Mouse (Mus musculus): ENCODE data around the gene Ano8. TPM values are rescaled to one million over a fixed set of nuclear protein-coding genes. Genes with fewer than 3 reads are reported as not detected.
"Not testable (repeated sequence)": the region's sequence is repeated elsewhere in the genome, so short reads cannot be mapped to it uniquely, and the experiment has no call there.

The Ano8 gene
- polyA plus RNA-seq, 1 experiment from 2014 or later: 3.7 TPM

- H3K4me3 ChIP-seq (replicated peaks): no peak overlapping the region
- 95% methylated on average over 6 of the region's 6 CpGs for WGBS
- H3K4me1 ChIP-seq: peaks cover 43% of the 10 kb centered on the region
- no peaks in the 10 kb centered on the region for H3K27me3 ChIP-seq
- no peak overlapping the region for H3K4me2 ChIP-seq (replicated peaks)
- H3K27ac ChIP-seq (replicated peaks): no peak overlapping the region
- ATAC-seq (ENCODE audit: insufficient number of reproducible peaks, low FRiP score, low TSS enrichment, low read depth): no peak
- no peak overlapping the region for H3K9ac ChIP-seq
- H3K9me3 ChIP-seq (replicated peaks): no peaks in the 10 kb centered on the region
- peaks cover 42% of the 10 kb centered on the region for H3K36me3 ChIP-seq
Observed at GRCm38 (mm10) chr8:71460716-71461115, 25.0 kb downstream of the Ano8 start.

GRCm38 (mm10) chr8:71457659-71458270 is 28.0 kb downstream of the Ano8 start:
- Histone ChIP-seq H3K9me3 (replicated peaks) (no peaks in the 10 kb centered on the region), H3K27ac (replicated peaks) (no peak overlapping the region), H3K36me3 (peaks cover 42% of the 10 kb centered on the region), H3K9ac (no peak overlapping the region), H3K4me3 (replicated peaks) (no peak overlapping the region), H3K4me2 (replicated peaks) (no peak overlapping the region), H3K27me3 (no peaks in the 10 kb centered on the region), H3K4me1 (peaks cover 22% of the 10 kb centered on the region)
- ATAC-seq (ENCODE audit: insufficient number of reproducible peaks, low FRiP score, low TSS enrichment, low read depth): no peak
- 86% methylated on average over 20 of the region's 20 CpGs for WGBS

GRCm38 (mm10) chr8:71456906-71457305 is 28.9 kb downstream of the Ano8 start:
- ATAC-seq (ENCODE audit: insufficient number of reproducible peaks, low FRiP score, low TSS enrichment, low read depth): peak; percentile 36; the same call in 1 of the 2 replicates
- no peaks in the 10 kb centered on the region for H3K9me3 ChIP-seq (replicated peaks)
- H3K4me2 ChIP-seq (replicated peaks): no peak overlapping the region
- H3K27me3 ChIP-seq: no peaks in the 10 kb centered on the region
- H3K4me3 ChIP-seq (replicated peaks): no peak overlapping the region
- 47% methylated on average over 22 of the region's 22 CpGs for WGBS
- no peak overlapping the region for H3K9ac ChIP-seq
- H3K27ac ChIP-seq (replicated peaks): no peak overlapping the region
- H3K4me1 ChIP-seq: 0 out of 2 replicates have a peak, but pooled peaks cover 15% of the 10 kb centered on the region
- peaks cover 42% of the 10 kb centered on the region for H3K36me3 ChIP-seq

- H3K9ac ChIP-seq: no peak overlapping the region
- H3K4me1 ChIP-seq: 0 out of 2 replicates have a peak, but pooled peaks cover 4% of the 10 kb centered on the region
- no peak overlapping the region for H3K4me2 ChIP-seq (replicated peaks)
- H3K27ac ChIP-seq (replicated peaks): no peak overlapping the region
- no peaks in the 10 kb centered on the region for H3K27me3 ChIP-seq
- peaks cover 26% of the 10 kb centered on the region for H3K36me3 ChIP-seq
- no peak overlapping the region for H3K4me3 ChIP-seq (replicated peaks)
- no peak for ATAC-seq (ENCODE audit: insufficient number of reproducible peaks, low FRiP score, low TSS enrichment, low read depth)
- WGBS: 81% methylated on average over 8 of the region's 8 CpGs
- no peaks in the 10 kb centered on the region for H3K9me3 ChIP-seq (replicated peaks)
Observed at GRCm38 (mm10) chr8:71454668-71455067, 31.1 kb downstream of the Ano8 start.

- Histone ChIP-seq H3K9me3 (replicated peaks) (no peaks in the 10 kb centered on the region), H3K9ac (no peak overlapping the region), H3K27me3 (no peaks in the 10 kb centered on the region), H3K36me3 (peaks cover 7% of the 10 kb centered on the region; the same call in 1 of the 2 replicates), H3K4me1 (0 out of 2 replicates have a peak, but pooled peaks cover 4% of the 10 kb centered on the region), H3K4me2 (replicated peaks) (no peak overlapping the region), H3K4me3 (replicated peaks) (no peak overlapping the region), H3K27ac (replicated peaks) (no peak overlapping the region)
- WGBS: 60% methylated on average over 2 of the region's 2 CpGs
- peak; percentile 55; the same call in 1 of the 2 replicates for ATAC-seq (ENCODE audit: insufficient number of reproducible peaks, low FRiP score, low TSS enrichment, low read depth)
Observed at GRCm38 (mm10) chr8:71452669-71453068, 33.1 kb downstream of the Ano8 start.

GRCm38 (mm10) chr8:71451777-71452176 is 34.0 kb downstream of the Ano8 start:
- ATAC-seq (ENCODE audit: insufficient number of reproducible peaks, low FRiP score, low TSS enrichment, low read depth): no peak
- 0 out of 2 replicates have a peak, but pooled peaks cover 2% of the 10 kb centered on the region for H3K36me3 ChIP-seq
- no peaks in the 10 kb centered on the region for H3K4me1 ChIP-seq
- H3K27me3 ChIP-seq: no peaks in the 10 kb centered on the region
- WGBS: 35% methylated on average over 11 of the region's 11 CpGs
- no peak overlapping the region for H3K9ac ChIP-seq
- H3K9me3 ChIP-seq (replicated peaks): no peaks in the 10 kb centered on the region
- no peak overlapping the region for H3K27ac ChIP-seq (replicated peaks)
- H3K4me3 ChIP-seq (replicated peaks): no peak overlapping the region
- H3K4me2 ChIP-seq (replicated peaks): no peak overlapping the region

- WGBS: 65% methylated on average over 4 of the region's 4 CpGs
- Histone ChIP-seq H3K27me3 (no peaks in the 10 kb centered on the region), H3K4me2 (replicated peaks) (no peak overlapping the region), H3K27ac (replicated peaks) (no peak overlapping the region), H3K4me3 (replicated peaks) (no peak overlapping the region), H3K36me3 (0 out of 2 replicates have a peak, but pooled peaks cover 2% of the 10 kb centered on the region), H3K4me1 (no peaks in the 10 kb centered on the region), H3K9me3 (replicated peaks) (no peaks in the 10 kb centered on the region), H3K9ac (no peak overlapping the region)
- no peak for ATAC-seq (ENCODE audit: insufficient number of reproducible peaks, low FRiP score, low TSS enrichment, low read depth)
Observed at GRCm38 (mm10) chr8:71451337-71451736, 34.4 kb downstream of the Ano8 start.

GRCm38 (mm10) chr8:71445096-71445495 is 40.7 kb downstream of the Ano8 start:
- no peak overlapping the region for H3K9ac ChIP-seq
- no peak overlapping the region for H3K4me2 ChIP-seq (replicated peaks)
- WGBS: 72% methylated on average over 7 of the region's 7 CpGs
- no peak for ATAC-seq (ENCODE audit: insufficient number of reproducible peaks, low FRiP score, low TSS enrichment, low read depth)
- no peaks in the 10 kb centered on the region for H3K36me3 ChIP-seq
- no peaks in the 10 kb centered on the region for H3K9me3 ChIP-seq (replicated peaks)
- H3K4me3 ChIP-seq (replicated peaks): no peak overlapping the region
- H3K27ac ChIP-seq (replicated peaks): no peak overlapping the region
- no peaks in the 10 kb centered on the region for H3K4me1 ChIP-seq
- peaks cover 4% of the 10 kb centered on the region for H3K27me3 ChIP-seq

GRCm38 (mm10) chr8:71441404-71441803 is 44.4 kb downstream of the Ano8 start:
- no peak for ATAC-seq (ENCODE audit: insufficient number of reproducible peaks, low FRiP score, low TSS enrichment, low read depth)
- Histone ChIP-seq H3K36me3 (no peaks in the 10 kb centered on the region), H3K27me3 (peaks cover 4% of the 10 kb centered on the region), H3K27ac (replicated peaks) (no peak overlapping the region), H3K4me1 (no peaks in the 10 kb centered on the region), H3K9ac (no peak overlapping the region), H3K9me3 (replicated peaks) (no peaks in the 10 kb centered on the region), H3K4me3 (replicated peaks) (no peak overlapping the region), H3K4me2 (replicated peaks) (no peak overlapping the region)
- WGBS: under 1% methylated on average over 7 of the region's 7 CpGs

- no peak for ATAC-seq (ENCODE audit: insufficient number of reproducible peaks, low FRiP score, low TSS enrichment, low read depth)
- H3K4me1 ChIP-seq: no peaks in the 10 kb centered on the region
- WGBS: 54% methylated on average over 3 of the region's 3 CpGs
- H3K27ac ChIP-seq (replicated peaks): no peak overlapping the region
- H3K36me3 ChIP-seq: no peaks in the 10 kb centered on the region
- H3K27me3 ChIP-seq: peaks cover 3% of the 10 kb centered on the region; the same call in 1 of the 2 replicates
- no peak overlapping the region for H3K9ac ChIP-seq
- no peak overlapping the region for H3K4me3 ChIP-seq (replicated peaks)
- no peak overlapping the region for H3K4me2 ChIP-seq (replicated peaks)
- no peaks in the 10 kb centered on the region for H3K9me3 ChIP-seq (replicated peaks)
Observed at GRCm38 (mm10) chr8:71437041-71437440, 48.7 kb downstream of the Ano8 start.

GRCm38 (mm10) chr8:71432935-71433334 is 52.8 kb downstream of the Ano8 start:
- 75% methylated on average over 1 of the region's 1 CpGs for WGBS
- H3K4me3 ChIP-seq (replicated peaks): not testable (repeated sequence)

More at GRCm38 (mm10) chr8:71432935-71433334, 52.8 kb downstream of the Ano8 start:
- H3K4me1 ChIP-seq; H3K36me3 ChIP-seq; H3K9me3 ChIP-seq (replicated peaks); ATAC-seq (ENCODE audit: insufficient number of reproducible peaks, low FRiP score, low TSS enrichment, low read depth); H3K9ac ChIP-seq; H3K27me3 ChIP-seq; H3K27ac ChIP-seq (replicated peaks); H3K4me2 ChIP-seq (replicated peaks): not testable (repeated sequence)
